Mouse (Mus musculus) stomach, embryonic 15.5 days (tissue): Measurements from ENCODE around the gene Zfp473. TPM values are rescaled to one million over a fixed set of nuclear protein-coding genes. Genes with fewer than 3 reads are reported as not detected.

Source experiments
- ATAC-seq: fragments of 200-750 bp; cut with Nextera tagmentation; 2 replicates; pipeline ENCODE4 v1.8.0; 2017; ENCODE audit warnings: low read depth, moderate number of reproducible peaks, moderate TSS enrichment; ENCODE audit not compliant: insufficient read depth, low FRiP score
- H3K27ac ChIP-seq: fragments of 300-500 bp; sonication (generic); 2 replicates; pipeline ENCODE4 v1.5.1; 2015; ENCODE audit warnings: mild to moderate bottlenecking, inconsistent platforms
- H3K27me3 ChIP-seq: fragments of 300-500 bp; sonication (generic); replicated peaks from 2 replicates; pipeline ENCODE4 v1.6.1; 2015; ENCODE audit warnings: inconsistent platforms
- H3K36me3 ChIP-seq: fragments of 300-500 bp; sonication (generic); 2 replicates; pipeline ENCODE4 v1.6.1; 2015; ENCODE audit warnings: inconsistent platforms
- H3K4me1 ChIP-seq: fragments of 300-500 bp; sonication (generic); 2 replicates; pipeline ENCODE4 v1.6.1; 2015; ENCODE audit warnings: inconsistent platforms
- H3K4me2 ChIP-seq: fragments of 300-500 bp; sonication (generic); 2 replicates; pipeline ENCODE4 v1.6.1; 2015; ENCODE audit warnings: mild to moderate bottlenecking, inconsistent platforms
- H3K4me3 ChIP-seq: fragments of 300-500 bp; sonication (generic); replicated peaks from 2 replicates; pipeline ENCODE4 v1.5.1; 2015; ENCODE audit warnings: inconsistent platforms
- H3K9ac ChIP-seq: fragments of 300-500 bp; sonication (generic); 2 replicates; pipeline ENCODE4 v1.6.1; 2015; ENCODE audit warnings: inconsistent platforms
- H3K9me3 ChIP-seq: fragments of 300-500 bp; sonication (generic); 2 replicates; pipeline ENCODE4 v1.6.1; 2016; ENCODE audit warnings: inconsistent platforms
- WGBS: fragments of 180-500 bp; shearing (Covaris S2); methylation state at CpG from one replicate; pipeline ENCODE4 v1.1.7; 2015; 5-methylcytosine and 5-hydroxymethylcytosine counted together
- polyA plus RNA-seq: library from polyadenylated mRNA; unstranded; fragments of >200 nt; fragmentation: Nextera tagmentation; extraction: Ambion mirVana; gene quantifications from 2 replicates; pipeline ENCODE4 v1.2.1, GENCODE M21; 2015

The Zfp473 gene
- polyA plus RNA-seq, 1 experiment from 2014 or later, result 2.1 TPM

- Histone ChIP-seq H3K9ac (peak within 1 kb of the TSS; percentile 43; the same call in 1 of the 2 replicates), H3K27me3 (no peaks in the 10 kb centered on the region), H3K4me3 (peak within 1 kb of the TSS; percentile 64), H3K36me3 (peaks cover 13% of the 10 kb centered on the region), H3K4me1 (peaks cover 13% of the 10 kb centered on the region), H3K27ac (peak within 1 kb of the TSS; percentile 91), H3K9me3 (no peaks in the 10 kb centered on the region), H3K4me2 (peak within 1 kb of the TSS; percentile 83)
- peak; percentile 97 for ATAC-seq
- under 1% methylated on average over 44 of the region's 44 CpGs for WGBS
These were observed 2.5 kb downstream of the Zfp473 start, which contains the start of gene Vrk3 for GRCm38 (mm10) chr7:44748101-44749044. Vrk3 (plus strand) TSS chr7:44748413.

- Histone ChIP-seq H3K4me3 (peak overlapping the region; percentile 64; the same call in 1 of the 2 replicates), H3K4me2 (peak overlapping the region; percentile 83), H3K27ac (no peak overlapping the region), H3K9me3 (no peaks in the 10 kb centered on the region), H3K36me3 (peaks cover 3% of the 10 kb centered on the region; the same call in 1 of the 2 replicates), H3K9ac (no peak overlapping the region), H3K4me1 (peaks cover 13% of the 10 kb centered on the region), H3K27me3 (no peaks in the 10 kb centered on the region)
- whole genome bisulfite sequencing, result 64% methylated on average over 4 of the region's 4 CpGs
- no peak for ATAC-seq
These were observed 3.7 kb downstream of the Zfp473 start for GRCm38 (mm10) chr7:44747115-44747514.

- no peak overlapping the region for H3K27ac ChIP-seq
- H3K4me3 ChIP-seq, result peak overlapping the region; percentile 42
- H3K36me3 ChIP-seq, result no peaks in the 10 kb centered on the region
- peak overlapping the region; percentile 91 for H3K4me2 ChIP-seq
- peak overlapping the region; percentile 43 for H3K9ac ChIP-seq
- no peaks in the 10 kb centered on the region for H3K9me3 ChIP-seq
- peak; percentile 57 for ATAC-seq
- no peaks in the 10 kb centered on the region for H3K27me3 ChIP-seq
- peaks cover 13% of the 10 kb centered on the region for H3K4me1 ChIP-seq
- under 1% methylated on average over 18 of the region's 18 CpGs for WGBS
These were observed 5.8 kb downstream of the Zfp473 start for GRCm38 (mm10) chr7:44745076-44745475.

DNA sequence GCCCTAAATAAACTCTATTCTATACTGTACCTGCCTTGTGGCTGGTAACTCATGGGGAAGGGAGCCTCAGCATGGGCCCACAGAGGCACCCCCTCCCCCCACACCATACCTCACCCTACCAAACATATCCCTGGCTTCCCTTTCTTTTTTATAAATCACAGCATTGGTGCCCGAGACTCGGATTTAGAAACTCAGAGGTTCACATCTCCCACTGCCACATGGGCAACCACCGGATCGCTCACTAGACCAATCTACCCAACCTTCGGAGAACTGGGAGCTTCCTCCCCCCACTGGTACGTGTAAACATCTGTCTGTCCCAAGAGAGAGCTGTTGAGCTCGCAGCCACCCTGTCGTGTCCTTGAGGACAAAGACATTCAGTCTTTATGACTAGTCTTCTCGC is 6.6 kb downstream of the Zfp473 start:
- Histone ChIP-seq H3K9me3 (no peaks in the 10 kb centered on the region), H3K4me2 (no peak overlapping the region), H3K4me3 (no peak overlapping the region), H3K4me1 (peaks cover 11% of the 10 kb centered on the region), H3K27ac (no peak overlapping the region), H3K36me3 (no peaks in the 10 kb centered on the region), H3K9ac (no peak overlapping the region), H3K27me3 (no peaks in the 10 kb centered on the region)
- WGBS, result 58% methylated on average over 9 of the region's 9 CpGs
- no peak for ATAC-seq

DNA sequence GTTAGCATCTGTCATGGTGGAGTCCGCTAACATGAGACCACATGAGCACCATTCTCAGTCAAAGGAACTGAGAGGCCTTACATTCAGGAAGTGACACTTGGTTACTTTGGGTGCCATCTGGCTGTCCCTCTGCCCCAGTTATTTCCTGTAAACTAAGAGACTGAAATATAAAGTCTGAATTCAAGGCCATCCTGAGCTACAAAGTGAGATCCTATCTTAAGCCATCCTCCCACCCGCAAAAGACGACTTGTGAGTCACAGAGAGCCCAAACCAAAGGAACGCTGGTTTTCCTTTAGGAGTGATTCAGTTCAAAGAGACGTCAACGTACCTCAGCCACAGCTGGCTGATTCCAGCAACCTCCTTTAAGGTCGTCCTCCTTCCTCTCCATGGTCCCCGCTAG is 9.5 kb downstream of the Zfp473 start:
- Histone ChIP-seq H3K4me2 (no peak overlapping the region), H3K27me3 (no peaks in the 10 kb centered on the region), H3K9ac (no peak overlapping the region), H3K36me3 (no peaks in the 10 kb centered on the region), H3K27ac (no peak overlapping the region), H3K4me1 (peaks cover 6% of the 10 kb centered on the region), H3K9me3 (no peaks in the 10 kb centered on the region), H3K4me3 (no peak overlapping the region)
- ATAC-seq, result no peak
- 81% methylated on average over 8 of the region's 8 CpGs for WGBS

- Histone ChIP-seq H3K9me3 (no peaks in the 10 kb centered on the region), H3K4me1 (no peaks in the 10 kb centered on the region), H3K4me3 (no peak overlapping the region), H3K36me3 (no peaks in the 10 kb centered on the region; the same call in 1 of the 2 replicates), H3K27me3 (no peaks in the 10 kb centered on the region), H3K27ac (no peak overlapping the region), H3K9ac (no peak overlapping the region), H3K4me2 (no peak overlapping the region)
- WGBS, result 84% methylated on average over 9 of the region's 9 CpGs
- no peak for ATAC-seq
These were observed 17.1 kb downstream of the Zfp473 start for GRCm38 (mm10) chr7:44733723-44734122.

DNA sequence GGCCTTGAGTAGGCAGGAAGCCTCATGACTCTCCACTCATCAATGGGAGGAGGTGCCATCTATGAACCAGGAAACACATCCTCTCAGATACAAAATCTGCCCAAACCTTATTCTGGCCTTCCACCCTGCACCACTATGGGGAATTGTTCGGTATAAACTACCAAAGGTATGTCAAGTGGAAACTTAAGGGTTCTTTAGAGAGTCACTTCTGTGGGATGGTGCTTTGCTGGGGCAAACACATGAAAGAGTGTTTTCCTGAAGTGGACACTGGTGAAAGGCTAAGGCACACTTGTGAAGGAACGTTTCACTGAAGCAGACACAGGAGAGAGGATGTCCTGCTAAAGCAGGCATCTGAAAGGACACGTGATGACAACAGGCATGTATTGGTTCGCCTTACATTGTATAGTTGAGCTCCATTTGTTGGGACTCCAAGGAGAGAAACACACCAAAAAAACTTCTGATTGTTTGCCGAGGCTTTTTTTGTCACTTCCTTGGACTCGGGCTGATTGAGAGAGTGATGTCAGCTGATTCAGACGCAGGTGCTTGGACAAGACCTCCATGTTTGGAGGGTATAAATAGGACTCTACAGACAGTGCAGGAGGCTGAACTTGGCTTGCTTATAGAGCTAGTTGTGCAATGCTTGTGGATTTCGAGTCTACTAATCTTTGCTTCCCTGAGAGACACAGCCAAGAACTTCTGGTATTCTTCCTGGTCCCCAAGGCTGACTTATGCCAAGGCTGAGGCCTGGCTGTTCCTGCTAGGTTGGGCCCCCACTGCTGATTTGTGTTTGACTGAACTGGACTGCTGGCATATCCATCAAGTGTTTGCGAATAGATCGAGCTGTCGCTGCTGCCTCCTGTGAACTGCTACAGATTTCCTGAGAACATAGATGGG is 22.5 kb downstream of the Zfp473 start:
- H3K4me2 ChIP-seq, result no peak overlapping the region
- no peaks in the 10 kb centered on the region for H3K4me1 ChIP-seq
- no peak overlapping the region for H3K9ac ChIP-seq
- no peak overlapping the region for H3K27ac ChIP-seq
- H3K4me3 ChIP-seq, result no peak overlapping the region
- H3K27me3 ChIP-seq, result no peaks in the 10 kb centered on the region
- WGBS, result 82% methylated on average over 11 of the region's 11 CpGs
- H3K36me3 ChIP-seq, result no peaks in the 10 kb centered on the region; the same call in 1 of the 2 replicates
- ATAC-seq, result no peak
- no peaks in the 10 kb centered on the region for H3K9me3 ChIP-seq

DNA sequence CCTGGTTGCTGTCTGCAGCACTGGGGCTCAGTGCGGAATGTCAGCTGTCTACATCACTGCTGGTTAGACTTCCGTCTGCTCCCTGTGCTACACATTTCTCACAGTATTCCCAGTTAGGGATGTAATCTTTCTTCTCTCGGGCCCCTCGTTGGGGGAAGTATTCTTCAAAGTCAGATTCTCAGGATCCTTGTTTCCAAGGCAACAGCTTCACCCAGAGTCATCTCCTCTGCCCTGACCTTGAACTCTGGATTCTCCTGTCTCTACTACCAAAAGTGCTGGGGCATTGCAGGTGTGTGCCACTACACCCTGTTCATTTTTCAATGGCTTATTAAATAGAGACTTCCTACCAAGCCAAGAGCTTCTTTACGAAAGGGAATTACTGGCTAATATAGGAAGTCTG is 23.7 kb downstream of the Zfp473 start:
- H3K36me3 ChIP-seq, result no peaks in the 10 kb centered on the region; the same call in 1 of the 2 replicates
- no peaks in the 10 kb centered on the region for H3K9me3 ChIP-seq
- no peak overlapping the region for H3K4me3 ChIP-seq
- H3K4me2 ChIP-seq, result no peak overlapping the region
- no peaks in the 10 kb centered on the region for H3K4me1 ChIP-seq
- no peak overlapping the region for H3K9ac ChIP-seq
- no peaks in the 10 kb centered on the region for H3K27me3 ChIP-seq
- no peak overlapping the region for H3K27ac ChIP-seq
- WGBS, result 50% methylated on average over 5 of the region's 5 CpGs
- ATAC-seq, result no peak

- no peaks in the 10 kb centered on the region for H3K9me3 ChIP-seq
- WGBS, result 68% methylated on average over 6 of the region's 6 CpGs
- no peaks in the 10 kb centered on the region for H3K36me3 ChIP-seq
- no peak for ATAC-seq
- no peak overlapping the region for H3K27ac ChIP-seq
- H3K9ac ChIP-seq, result no peak overlapping the region
- no peaks in the 10 kb centered on the region for H3K4me1 ChIP-seq
- H3K27me3 ChIP-seq, result no peaks in the 10 kb centered on the region
- H3K4me3 ChIP-seq, result no peak overlapping the region
- no peak overlapping the region for H3K4me2 ChIP-seq
These were observed 24.5 kb downstream of the Zfp473 start for GRCm38 (mm10) chr7:44726343-44726742.

DNA sequence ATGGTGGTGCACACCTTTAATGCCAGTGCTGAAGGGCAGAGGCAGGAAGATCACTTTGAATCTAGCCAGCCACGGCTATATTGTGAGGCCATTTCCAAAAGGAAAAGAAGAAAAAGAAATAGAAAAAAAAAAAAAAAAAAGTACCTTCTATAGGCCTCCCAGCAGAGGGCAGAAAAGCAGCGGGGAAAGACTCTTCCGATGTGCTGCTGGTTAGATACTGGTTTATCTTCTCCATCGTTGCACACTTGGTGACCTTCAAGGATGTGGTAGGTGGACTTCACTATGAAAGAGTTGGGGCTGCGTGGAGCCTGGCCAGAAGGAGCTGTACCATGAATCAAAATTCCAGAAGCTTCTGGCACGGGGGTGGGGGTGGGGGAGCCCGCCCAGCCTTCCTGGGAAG is 26.5 kb downstream of the Zfp473 start:
- Histone ChIP-seq H3K27ac (no peak overlapping the region), H3K36me3 (no peaks in the 10 kb centered on the region), H3K9ac (no peak overlapping the region), H3K9me3 (no peaks in the 10 kb centered on the region), H3K4me2 (no peak overlapping the region), H3K27me3 (no peaks in the 10 kb centered on the region), H3K4me1 (no peaks in the 10 kb centered on the region), H3K4me3 (no peak overlapping the region)
- no peak for ATAC-seq
- 17% methylated on average over 7 of the region's 7 CpGs for WGBS

DNA sequence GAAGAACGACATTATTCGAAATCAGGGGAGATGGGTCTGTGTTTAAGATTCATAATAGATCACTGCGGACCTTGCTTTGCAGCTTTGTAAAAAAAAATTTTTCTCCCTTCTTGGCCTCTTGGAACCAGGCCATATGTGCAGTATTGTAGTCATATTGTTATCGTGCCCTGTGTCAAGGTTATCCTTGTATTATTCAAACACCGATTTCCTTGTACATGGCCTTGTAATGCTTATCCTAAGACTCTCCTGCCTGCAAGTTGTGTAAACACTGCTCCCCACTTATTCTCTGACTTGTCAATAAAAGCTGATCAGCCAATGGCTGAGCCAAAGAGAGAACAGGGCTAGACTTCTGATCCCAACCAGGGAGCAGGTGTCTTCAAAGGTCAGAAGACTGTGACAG is 28.8 kb downstream of the Zfp473 start:
- Histone ChIP-seq H3K27me3 (no peaks in the 10 kb centered on the region), H3K4me1 (no peaks in the 10 kb centered on the region), H3K9ac (no peak overlapping the region), H3K27ac (peak overlapping the region; percentile 26; the same call in 1 of the 2 replicates), H3K4me2 (no peak overlapping the region), H3K36me3 (no peaks in the 10 kb centered on the region), H3K9me3 (no peaks in the 10 kb centered on the region), H3K4me3 (no peak overlapping the region)
- 62% methylated on average over 5 of the region's 5 CpGs for WGBS
- ATAC-seq, result peak; percentile 65; the same call in 1 of the 2 replicates
